Comparison of ENCODE assay signal across 8 mouse cellular contexts in genomic region chr10:17367026-17367425, GRCm38 (mm10).
DNase-seq lines count a peak whose midpoint lies in the region; ATAC-seq lines count a peak whose summit lies in the region.

No protein-coding gene starts in this region.

- H3K27me3 ChIP-seq in midbrain, embryonic 16.5 days (ENCODE audit: control insufficient read depth, insufficient read depth, low read depth, low read length), result no peaks in the 10 kb centered on the region

- no peaks in the 10 kb centered on the region for H3K9me3 ChIP-seq in midbrain, embryonic 16.5 days (replicated peaks; ENCODE audit: control insufficient read depth, low read length, poor library complexity, severe bottlenecking)

- 12% methylated on average over 5 of the region's 5 CpGs for WGBS in midbrain, embryonic 16.5 days

- intact Hi-C loops in left cerebral cortex, postnatal 14 days (cut with DNase I), result no loop called here
- intact Hi-C loops in left cerebral cortex, postnatal 4 days (cut with DNase I), result no loop called here

- H3K4me3 ChIP-seq in midbrain, embryonic 16.5 days (ENCODE audit: low read depth, low read length), result no peak overlapping the region

- no peak overlapping the region for H3K27ac ChIP-seq in midbrain, embryonic 16.5 days (ENCODE audit: low read length)

- H3K4me1 ChIP-seq in midbrain, embryonic 16.5 days (ENCODE audit: control insufficient read depth, insufficient read depth, low read length), result peaks cover 4% of the 10 kb centered on the region

- peak; percentile 28; the same call in 1 of the 2 replicates for ATAC-seq in midbrain, embryonic 16.5 days
- ATAC-seq in megakaryocyte progenitor cell, adult 5-6 weeks (replicated peaks; ENCODE audit: poor library complexity), result no peak

- no peaks in the 10 kb centered on the region for H3K36me3 ChIP-seq in midbrain, embryonic 16.5 days (ENCODE audit: control insufficient read depth, insufficient read depth, low read length)

- no peak overlapping the region for H3K9ac ChIP-seq in midbrain, embryonic 16.5 days (ENCODE audit: low read depth, low read length)

- peak; percentile 19 to 45 for DNase-seq in left cerebral cortex, postnatal 14 days (ENCODE audit: low spot score in 2 of 2)
- DNase-seq in left cerebral cortex, postnatal 4 days, result no peak
- DNase-seq in cerebellum, postnatal 14 days, result peak; percentile 14 to 51
- peak; percentile 67 to 70 for DNase-seq in heart, adult 9 months (ENCODE audit: low spot score in 2 of 2)
- peak; percentile 69 for DNase-seq in kidney, adult 9 months
- DNase-seq in thymus, postnatal 0 days (ENCODE audit: low spot score), result no peak

- H3K4me2 ChIP-seq in midbrain, embryonic 16.5 days (ENCODE audit: low read length), result no peak overlapping the region

Comparison
In these comparisons a context has a peak if more than half of its experiments do, and no peak if none do; other contexts are left out.
1. DNase-seq: peak in left cerebral cortex, postnatal 14 days (2 of 2), cerebellum, postnatal 14 days (2 of 2), heart, adult 9 months (2 of 2) and kidney, adult 9 months (single experiment); none in left cerebral cortex, postnatal 4 days (single experiment) and thymus, postnatal 0 days (single experiment).